Mouse (Mus musculus) E14TG2a.4 (cell line): ENCODE measurements around the gene Pbxip1.

Source experiments
- CTCF ChIP-seq: conservative IDR thresholded peaks from 2 replicates; pipeline ENCODE4 v1.5.1; 2014; ENCODE audit warnings: low read length
- NANOG ChIP-seq: IDR thresholded peaks from 2 replicates; pipeline ENCODE4 v1.6.1; 2014; ENCODE audit warnings: borderline replicate concordance, low read length, mixed read lengths
- POU5F1 ChIP-seq: IDR thresholded peaks from 2 replicates; pipeline ENCODE4 v1.6.1; 2014; ENCODE audit warnings: low read length, borderline replicate concordance

GRCm38 (mm10) chr3:89451916-89452315, 15.4 kb downstream of the Pbxip1 start:
- no peak for TF ChIP-seq CTCF
- no peak for TF ChIP-seq NANOG
- no peak for TF ChIP-seq POU5F1
